Mouse (Mus musculus): ENCODE measurements around the gene Gm42674. TPM values are rescaled to one million over a fixed set of nuclear protein-coding genes. Genes with fewer than 3 reads are reported as not detected.

Gene Gm42674
- polyA plus RNA-seq, 1 experiment from 2014 or later: not detected

DNA sequence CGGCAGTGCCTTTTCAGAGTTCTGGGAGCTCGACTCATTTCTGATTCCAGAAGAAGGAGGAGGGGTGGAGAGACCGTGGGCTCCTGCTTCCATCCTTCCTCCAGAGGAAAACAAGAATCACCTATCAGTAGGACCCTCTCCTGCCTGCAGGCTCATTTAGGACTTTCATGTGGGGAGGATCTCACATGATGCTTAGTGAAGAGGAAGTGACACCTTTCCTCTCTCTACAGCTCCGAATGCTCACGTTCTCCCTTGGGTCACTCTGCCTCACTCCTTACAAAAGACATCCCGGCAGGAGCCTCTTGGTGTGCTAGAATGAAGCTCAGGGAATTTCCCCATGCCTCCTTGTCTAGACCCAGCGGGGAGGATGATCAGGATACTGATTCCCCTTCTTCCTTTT, 19.8 kb downstream of the Gm42674 start:
- Histone ChIP-seq H3K27me3 (ENCODE audit: control insufficient read depth, insufficient read depth, low read length) (no peaks in the 10 kb centered on the region), H3K27ac (replicated peaks; ENCODE audit: low read depth, low read length) (no peak overlapping the region), H3K9ac (replicated peaks; ENCODE audit: low read length) (no peak overlapping the region), H3K4me3 (replicated peaks; ENCODE audit: low read depth, low read length) (no peak overlapping the region), H3K9me3 (ENCODE audit: control insufficient read depth, low read length) (no peaks in the 10 kb centered on the region; the same call in 1 of the 2 replicates), H3K36me3 (ENCODE audit: control insufficient read depth, insufficient read depth, low read length) (no peaks in the 10 kb centered on the region), H3K4me1 (ENCODE audit: control insufficient read depth, insufficient read depth, low read length) (peaks cover 13% of the 10 kb centered on the region), H3K4me2 (ENCODE audit: low read length) (no peak overlapping the region)
- DNase-seq: no peak
- ATAC-seq (ENCODE audit: low FRiP score, low TSS enrichment): no peak
- 55% methylated on average over 7 of the region's 7 CpGs for WGBS

DNA sequence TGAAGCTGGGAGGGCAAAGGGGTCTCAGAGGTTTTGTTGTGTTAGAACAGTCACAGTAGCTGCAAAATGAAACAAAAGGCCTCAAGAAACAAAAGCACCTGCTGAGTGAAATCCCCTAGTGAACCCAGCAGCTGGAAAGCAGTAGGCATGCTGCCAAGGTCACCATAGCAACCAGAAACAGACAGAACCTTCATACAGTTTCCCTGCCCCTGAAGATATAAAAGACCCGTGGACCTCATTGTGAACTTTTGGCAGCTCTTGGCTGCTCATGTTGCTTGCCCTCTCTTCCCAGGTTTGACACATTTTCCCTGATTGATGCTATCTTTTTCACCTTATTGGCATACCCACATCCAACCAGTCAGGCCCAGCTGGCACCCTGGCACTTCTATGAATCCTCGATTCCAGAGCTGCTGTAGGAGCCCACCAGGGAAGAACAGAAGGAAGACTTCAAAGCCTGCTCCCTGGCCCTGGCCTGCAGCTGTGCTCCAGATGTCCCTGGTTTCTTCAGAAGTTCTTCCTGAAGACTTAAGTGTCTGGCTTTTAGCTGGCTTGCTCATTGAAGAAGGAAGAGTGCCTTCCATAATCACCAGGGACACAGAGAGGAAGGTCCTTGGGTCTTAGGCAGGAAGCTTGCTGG, 21.8 kb downstream of the Gm42674 start:
- H3K9ac ChIP-seq (replicated peaks; ENCODE audit: low read length): no peak overlapping the region
- H3K27me3 ChIP-seq (ENCODE audit: control insufficient read depth, insufficient read depth, low read length): no peaks in the 10 kb centered on the region
- H3K36me3 ChIP-seq (ENCODE audit: control insufficient read depth, insufficient read depth, low read length): no peaks in the 10 kb centered on the region
- H3K9me3 ChIP-seq (ENCODE audit: control insufficient read depth, low read length): no peaks in the 10 kb centered on the region
- ATAC-seq (ENCODE audit: low FRiP score, low TSS enrichment): peak; percentile 76; the same call in 1 of the 2 replicates
- H3K4me2 ChIP-seq (ENCODE audit: low read length): no peak overlapping the region
- peaks cover 13% of the 10 kb centered on the region for H3K4me1 ChIP-seq (ENCODE audit: control insufficient read depth, insufficient read depth, low read length)
- H3K27ac ChIP-seq (replicated peaks; ENCODE audit: low read depth, low read length): peak overlapping the region; percentile 52; the same call in 1 of the 2 replicates
- 6% methylated on average over 2 of the region's 2 CpGs for WGBS
- H3K4me3 ChIP-seq (replicated peaks; ENCODE audit: low read depth, low read length): no peak overlapping the region
- DNase-seq: peak; percentile 81

DNA sequence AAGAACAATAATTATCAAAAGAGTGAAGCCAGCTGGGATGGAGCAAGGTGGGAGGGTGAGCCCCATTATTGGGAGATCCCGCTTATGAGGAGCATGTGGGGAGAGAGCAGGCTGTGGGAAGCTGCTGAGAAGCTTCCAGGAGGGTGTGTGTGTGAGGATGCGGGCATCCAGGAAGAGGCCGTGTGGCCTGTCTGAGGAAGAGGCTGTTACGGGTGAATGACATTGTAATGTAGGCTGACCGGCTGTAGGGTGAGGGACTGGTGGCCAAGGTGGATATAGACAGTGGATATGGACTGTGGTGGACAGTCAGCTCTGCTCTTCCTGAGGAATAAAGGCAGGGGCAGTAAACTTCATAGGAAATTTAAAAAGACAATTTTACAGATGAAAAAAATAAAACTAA, 23.8 kb downstream of the Gm42674 start:
- H3K27ac ChIP-seq (replicated peaks; ENCODE audit: low read depth, low read length): no peak overlapping the region
- no peak for ATAC-seq (ENCODE audit: low FRiP score, low TSS enrichment)

DNA sequence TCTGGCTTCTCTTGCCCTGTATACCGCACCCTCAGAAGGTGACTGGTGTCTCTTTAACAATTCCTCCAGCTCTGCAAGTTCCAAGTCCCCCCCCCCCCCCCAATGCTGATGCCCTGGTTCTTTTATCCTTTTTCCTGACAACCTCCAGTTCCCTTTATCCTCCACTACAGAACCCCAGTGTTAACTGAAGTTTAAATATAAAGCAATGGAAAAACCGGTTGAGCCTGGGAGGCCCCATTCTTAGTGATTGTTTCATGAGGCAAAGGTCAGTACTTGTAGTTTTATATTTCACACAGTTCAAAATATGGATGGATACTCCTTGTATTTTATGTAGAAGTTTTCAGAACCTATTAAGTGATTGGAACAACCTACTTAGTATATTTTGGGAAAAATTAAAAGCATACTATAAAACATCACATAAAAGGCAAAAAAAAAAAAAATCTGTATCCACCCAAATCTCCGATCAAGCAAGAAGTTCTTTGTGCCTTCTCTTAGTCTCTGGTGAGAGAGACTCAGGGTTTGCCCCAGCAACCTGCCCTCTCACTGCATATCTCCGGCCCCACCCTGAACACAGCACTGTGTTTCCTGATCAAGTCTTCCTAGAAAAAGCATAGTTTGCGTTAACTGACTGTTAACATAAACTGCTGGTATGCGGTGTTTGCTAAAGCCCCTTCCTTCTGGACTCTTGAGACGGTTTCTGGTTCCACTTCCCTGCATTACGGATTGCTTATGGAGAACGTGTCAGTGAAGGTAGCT, 24.7 kb downstream of the Gm42674 start:
- 81% methylated on average over 9 of the region's 9 CpGs for WGBS
- DNase-seq: no peak

More for the DNA sequence above, 23.8 kb downstream of the Gm42674 start:
- Histone ChIP-seq H3K36me3 (ENCODE audit: control insufficient read depth, insufficient read depth, low read length) (no peaks in the 10 kb centered on the region), H3K27me3 (ENCODE audit: control insufficient read depth, insufficient read depth, low read length) (no peaks in the 10 kb centered on the region), H3K9ac (replicated peaks; ENCODE audit: low read length) (no peak overlapping the region), H3K4me2 (ENCODE audit: low read length) (no peak overlapping the region), H3K4me3 (replicated peaks; ENCODE audit: low read depth, low read length) (no peak overlapping the region), H3K9me3 (ENCODE audit: control insufficient read depth, low read length) (no peaks in the 10 kb centered on the region), H3K4me1 (ENCODE audit: control insufficient read depth, insufficient read depth, low read length) (peaks cover 13% of the 10 kb centered on the region)
- 80% methylated on average over 5 of the region's 5 CpGs for WGBS
- no peak for DNase-seq

DNA sequence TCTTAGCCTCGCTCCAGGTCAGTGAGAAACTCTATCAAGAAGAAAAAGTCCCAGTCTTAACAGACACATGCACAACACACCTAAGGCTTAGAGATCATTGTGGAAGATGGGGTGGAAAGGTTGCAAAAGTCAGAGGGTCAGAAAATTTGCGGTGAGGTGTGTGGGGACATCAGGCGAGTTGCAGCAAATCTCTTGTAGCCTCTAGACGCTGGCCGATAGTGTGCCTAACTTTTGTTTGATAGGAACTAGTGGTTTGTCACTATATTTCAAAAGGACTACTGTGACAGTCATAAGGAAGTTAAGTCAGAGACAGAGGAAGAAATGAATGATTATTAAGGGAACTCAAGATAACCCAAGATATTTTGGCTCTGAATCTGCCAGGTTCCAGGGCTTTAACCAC, 25.7 kb downstream of the Gm42674 start:
- no peak overlapping the region for H3K27ac ChIP-seq (replicated peaks; ENCODE audit: low read depth, low read length)
- H3K4me1 ChIP-seq (ENCODE audit: control insufficient read depth, insufficient read depth, low read length): peaks cover 13% of the 10 kb centered on the region
- WGBS: 95% methylated on average over 5 of the region's 5 CpGs
- H3K4me3 ChIP-seq (replicated peaks; ENCODE audit: low read depth, low read length): no peak overlapping the region
- H3K9ac ChIP-seq (replicated peaks; ENCODE audit: low read length): no peak overlapping the region
- no peaks in the 10 kb centered on the region for H3K27me3 ChIP-seq (ENCODE audit: control insufficient read depth, insufficient read depth, low read length)
- no peak overlapping the region for H3K4me2 ChIP-seq (ENCODE audit: low read length)
- no peak for ATAC-seq (ENCODE audit: low FRiP score, low TSS enrichment)
- no peaks in the 10 kb centered on the region for H3K36me3 ChIP-seq (ENCODE audit: control insufficient read depth, insufficient read depth, low read length)
- H3K9me3 ChIP-seq (ENCODE audit: control insufficient read depth, low read length): no peaks in the 10 kb centered on the region
- DNase-seq: no peak

More for the DNA sequence above, 24.7 kb downstream of the Gm42674 start:
- H3K4me2 ChIP-seq (ENCODE audit: low read length): no peak overlapping the region
- no peak for ATAC-seq (ENCODE audit: low FRiP score, low TSS enrichment)
- no peak overlapping the region for H3K27ac ChIP-seq (replicated peaks; ENCODE audit: low read depth, low read length)
- H3K27me3 ChIP-seq (ENCODE audit: control insufficient read depth, insufficient read depth, low read length): no peaks in the 10 kb centered on the region
- H3K9me3 ChIP-seq (ENCODE audit: control insufficient read depth, low read length): no peaks in the 10 kb centered on the region
- H3K9ac ChIP-seq (replicated peaks; ENCODE audit: low read length): no peak overlapping the region
- no peak overlapping the region for H3K4me3 ChIP-seq (replicated peaks; ENCODE audit: low read depth, low read length)
- no peaks in the 10 kb centered on the region for H3K36me3 ChIP-seq (ENCODE audit: control insufficient read depth, insufficient read depth, low read length)
- H3K4me1 ChIP-seq (ENCODE audit: control insufficient read depth, insufficient read depth, low read length): peaks cover 13% of the 10 kb centered on the region

- Histone ChIP-seq H3K36me3 (ENCODE audit: control insufficient read depth, insufficient read depth, low read length) (no peaks in the 10 kb centered on the region), H3K9ac (replicated peaks; ENCODE audit: low read length) (no peak overlapping the region), H3K27me3 (ENCODE audit: control insufficient read depth, insufficient read depth, low read length) (no peaks in the 10 kb centered on the region), H3K27ac (replicated peaks; ENCODE audit: low read depth, low read length) (no peak overlapping the region), H3K4me2 (ENCODE audit: low read length) (no peak overlapping the region), H3K4me3 (replicated peaks; ENCODE audit: low read depth, low read length) (no peak overlapping the region), H3K4me1 (ENCODE audit: control insufficient read depth, insufficient read depth, low read length) (peaks cover 13% of the 10 kb centered on the region), H3K9me3 (ENCODE audit: control insufficient read depth, low read length) (no peaks in the 10 kb centered on the region)
- WGBS: 57% methylated on average over 4 of the region's 4 CpGs
- no peak for ATAC-seq (ENCODE audit: low FRiP score, low TSS enrichment)
- DNase-seq: peak; percentile 32
Measured at GRCm38 (mm10) chr3:90627807-90628206, 26.1 kb downstream of the Gm42674 start.

GRCm38 (mm10) chr3:90629298-90629697, 27.6 kb downstream of the Gm42674 start:
- no peak for ATAC-seq (ENCODE audit: low FRiP score, low TSS enrichment)
- no peak for DNase-seq
- Histone ChIP-seq H3K4me2 (ENCODE audit: low read length) (no peak overlapping the region), H3K36me3 (ENCODE audit: control insufficient read depth, insufficient read depth, low read length) (no peaks in the 10 kb centered on the region), H3K4me1 (ENCODE audit: control insufficient read depth, insufficient read depth, low read length) (0 out of 2 replicates have a peak, but pooled peaks cover under 1% of the 10 kb centered on the region), H3K4me3 (replicated peaks; ENCODE audit: low read depth, low read length) (no peak overlapping the region), H3K27me3 (ENCODE audit: control insufficient read depth, insufficient read depth, low read length) (no peaks in the 10 kb centered on the region), H3K9me3 (ENCODE audit: control insufficient read depth, low read length) (no peaks in the 10 kb centered on the region), H3K9ac (replicated peaks; ENCODE audit: low read length) (no peak overlapping the region), H3K27ac (replicated peaks; ENCODE audit: low read depth, low read length) (no peak overlapping the region)
- WGBS: 82% methylated on average over 2 of the region's 2 CpGs

GRCm38 (mm10) chr3:90631984-90632383, 30.3 kb downstream of the Gm42674 start:
- Histone ChIP-seq H3K27me3 (ENCODE audit: control insufficient read depth, insufficient read depth, low read length) (no peaks in the 10 kb centered on the region), H3K9ac (replicated peaks; ENCODE audit: low read length) (no peak overlapping the region), H3K4me3 (replicated peaks; ENCODE audit: low read depth, low read length) (no peak overlapping the region), H3K4me1 (ENCODE audit: control insufficient read depth, insufficient read depth, low read length) (no peaks in the 10 kb centered on the region), H3K36me3 (ENCODE audit: control insufficient read depth, insufficient read depth, low read length) (no peaks in the 10 kb centered on the region), H3K9me3 (ENCODE audit: control insufficient read depth, low read length) (no peaks in the 10 kb centered on the region), H3K27ac (replicated peaks; ENCODE audit: low read depth, low read length) (no peak overlapping the region), H3K4me2 (ENCODE audit: low read length) (no peak overlapping the region)
- WGBS: 80% methylated on average over 2 of the region's 2 CpGs
- DNase-seq (no peak), ATAC-seq (ENCODE audit: low FRiP score, low TSS enrichment) (no peak)
